Mouse (Mus musculus): Measurements from ENCODE around the gene Echs1.
"Not testable (repeated sequence)": the region's sequence is repeated elsewhere in the genome, so short reads cannot be mapped to it uniquely, and the experiment has no call there.

Echs1 gene

GRCm38 (mm10) chr7:140116329-140117054, at the start of gene Echs1:
Gene Echs1, minus strand, starts transcription at chr7:140116476.
- DNase-seq = peak; percentile 87

GRCm38 (mm10) chr7:140164664-140165063, 48.4 kb upstream of the Echs1 start, which contains the start of gene Olfr522:
Gene Olfr522, minus strand, starts transcription at chr7:140164764.
- no peak for DNase-seq

- no peak for DNase-seq
Measured at GRCm38 (mm10) chr7:140160363-140160762, 44.1 kb upstream of the Echs1 start.

GRCm38 (mm10) chr7:140154218-140154927, 38.1 kb upstream of the Echs1 start, which contains the start of gene Sprn:
Gene Sprn, minus strand, starts transcription at chr7:140154877.
- no peak for DNase-seq

- no peak for DNase-seq
Measured at GRCm38 (mm10) chr7:140153829-140154217, 37.5 kb upstream of the Echs1 start.

- DNase-seq = peak; percentile 32
Measured at GRCm38 (mm10) chr7:140153383-140153782, 37.1 kb upstream of the Echs1 start.

- DNase-seq = no peak
Measured at GRCm38 (mm10) chr7:140144550-140144949, 28.3 kb upstream of the Echs1 start.

GRCm38 (mm10) chr7:140141350-140141749, 25.1 kb upstream of the Echs1 start:
- peak; percentile 79 for DNase-seq

GRCm38 (mm10) chr7:140138021-140138310, 21.7 kb upstream of the Echs1 start:
- no peak for DNase-seq

GRCm38 (mm10) chr7:140137135-140138020, 21.1 kb upstream of the Echs1 start, which contains the start of gene Mtg1:
Gene Mtg1, plus strand, starts transcription at chr7:140137564.
- peak; percentile 98 for DNase-seq

- no peak for DNase-seq
Measured at GRCm38 (mm10) chr7:140135106-140135770, 19.0 kb upstream of the Echs1 start.

- not testable (repeated sequence) for DNase-seq
Measured at GRCm38 (mm10) chr7:140134033-140134432, 17.8 kb upstream of the Echs1 start.

GRCm38 (mm10) chr7:140132184-140132583, 15.9 kb upstream of the Echs1 start:
- DNase-seq = not testable (repeated sequence)

GRCm38 (mm10) chr7:140127911-140128310, 11.6 kb upstream of the Echs1 start:
- no peak for DNase-seq

GRCm38 (mm10) chr7:140126934-140127333, 10.7 kb upstream of the Echs1 start:
- no peak for DNase-seq

- DNase-seq = no peak
Measured at GRCm38 (mm10) chr7:140126022-140126350, 9.7 kb upstream of the Echs1 start.

- DNase-seq = peak; percentile 96
Measured at GRCm38 (mm10) chr7:140125278-140126021, 9.2 kb upstream of the Echs1 start.

GRCm38 (mm10) chr7:140124382-140124781, 8.1 kb upstream of the Echs1 start:
- DNase-seq = no peak

GRCm38 (mm10) chr7:140122765-140123164, 6.5 kb upstream of the Echs1 start:
- no peak for DNase-seq

GRCm38 (mm10) chr7:140121338-140121910, 5.1 kb upstream of the Echs1 start:
- DNase-seq = no peak

- no peak for DNase-seq
Measured at GRCm38 (mm10) chr7:140120484-140120883, 4.2 kb upstream of the Echs1 start.
